Mouse (Mus musculus) lung, adult 2 months (tissue): ENCODE measurements at regions not wholly inside any gene's neighbourhood (a gene's known extent, or its start where the extent isn't known, plus 50 kb on each side); places are given as distances from the start of the nearest gene placed in this dataset.

Experiments used
- CTCF ChIP-seq: fragments of 200-500 bp; IDR thresholded peaks from 2 replicates; pipeline ENCODE4 v1.5.1; 2011; ENCODE audit warnings: mild to moderate bottlenecking, low read length, control low read depth; ENCODE audit not compliant: insufficient read depth
- POLR2A ChIP-seq: fragments of 200-500 bp; IDR thresholded peaks from 2 replicates; pipeline ENCODE4 v1.6.1; 2011; ENCODE audit warnings: low read depth, mild to moderate bottlenecking, control low read depth, low read length, borderline replicate concordance; ENCODE audit errors: extremely low read depth

DNA sequence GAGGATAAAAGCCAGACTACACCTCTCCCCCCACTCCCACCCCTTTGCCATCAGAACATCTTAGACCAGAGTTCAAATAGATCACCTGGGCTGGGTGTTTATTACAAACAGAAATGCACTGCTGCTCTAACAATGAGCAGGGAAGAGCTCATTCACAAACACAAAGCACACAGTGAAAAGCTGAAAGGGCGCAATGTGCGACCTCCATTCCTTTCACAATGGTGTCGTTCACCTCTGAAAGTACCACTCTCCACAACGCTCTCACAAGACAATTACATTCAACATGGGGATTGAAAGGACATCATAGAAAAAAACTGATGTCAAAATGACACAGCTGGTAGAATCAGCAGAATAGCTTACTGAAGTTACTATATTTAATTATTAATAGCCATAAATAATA lies 426.8 kb downstream of the Fat4 start:
- TF ChIP-seq CTCF = no peak
- TF ChIP-seq POLR2A = no peak
